In the genomic region with DNA sequence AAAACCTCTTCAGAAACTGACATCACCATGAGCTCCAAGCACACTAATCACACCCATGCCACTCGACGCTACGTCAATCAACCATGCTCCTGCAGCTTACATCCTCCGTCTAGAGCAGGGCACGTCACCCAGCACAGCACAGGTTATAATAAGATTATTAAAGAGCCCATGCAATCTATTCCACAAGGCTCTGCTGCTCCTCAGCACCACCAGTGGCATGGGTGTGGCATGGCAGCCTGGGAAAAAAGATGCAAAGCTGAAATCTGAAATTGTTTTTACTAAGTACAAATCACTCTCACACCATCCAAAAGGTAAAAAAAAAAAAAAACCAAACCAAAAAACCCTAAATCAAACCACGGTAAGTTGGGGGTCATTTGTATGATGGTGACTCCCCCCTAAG, we compare ENCODE assay signal across 20 mouse cellular contexts.
DNase-seq lines count a peak whose midpoint lies in the region; ATAC-seq and TF ChIP-seq lines count a peak whose summit lies in the region.
"Had no signal": no experiment of that assay in that cellular context is flagged by ENCODE, and none has a peak within 500 bp of the region (broad histone marks: within the 10 kb centered on the region; RNA-seq: fewer than 3 reads in every experiment).

No protein-coding gene starts in this region.

- no peaks in the 10 kb centered on the region for H3K9me3 ChIP-seq in E14TG2a.4 (ENCODE audit: low read length)
- H3K9me3 ChIP-seq in embryonic facial prominence, embryonic 15.5 days (replicated peaks), result no peaks in the 10 kb centered on the region
- H3K9me3 ChIP-seq: hindbrain, embryonic 12.5 days; limb, embryonic 15.5 days; lung, embryonic 15.5 days had no signal

- peaks cover 34% of the 10 kb centered on the region for H3K4me1 ChIP-seq in E14TG2a.4 (replicated peaks; ENCODE audit: low read depth, low read length)
- H3K4me1 ChIP-seq in embryonic facial prominence, embryonic 15.5 days, result peaks cover 33% of the 10 kb centered on the region

- 65% methylated on average over 6 of the region's 6 CpGs for WGBS in embryonic facial prominence, embryonic 15.5 days

- peak; percentile 16 for DNase-seq in cerebellum, adult 9-11 months
- DNase-seq in cerebellum, postnatal 14 days, result no peak
- no peak for DNase-seq in layer of hippocampus, adult 2 months (ENCODE audit: low spot score in 2 of 2)
- no peak for DNase-seq in layer of hippocampus, adult 18-20 months (ENCODE audit: low spot score in 2 of 2)
- DNase-seq in thymus, postnatal 0 days (ENCODE audit: low spot score), result no peak
- DNase-seq: adrenal gland, postnatal 36 days; cerebellum, adult 11-12 months; gastrocnemius, adult 2 months; kidney, adult 18-20 months; kidney, postnatal 10 days; thymus, postnatal 25 days had no signal

- H3K27ac ChIP-seq in layer of hippocampus, adult 2 months, result no peak overlapping the region
- H3K27ac ChIP-seq in embryonic facial prominence, embryonic 15.5 days (replicated peaks), result 0 out of 2 replicates have a peak overlapping the region, but pooled peaks have one; percentile 12
- H3K27ac ChIP-seq: gastrocnemius, adult 2 months; hindbrain, embryonic 12.5 days; limb, embryonic 15.5 days; liver, embryonic 14.5 days; lung, embryonic 15.5 days had no signal

- peak; percentile 71 for TF ChIP-seq CTCF in layer of hippocampus, adult 2 months (conservative IDR thresholded peaks at IDR 0.05)
- peak; percentile 13; the same call in 1 of the 2 replicates for TF ChIP-seq CTCF in E14TG2a.4 (conservative IDR thresholded peaks at IDR 0.05; ENCODE audit: low read length)

- H3K27me3 ChIP-seq in E14TG2a.4 (ENCODE audit: insufficient read depth, low read length), result no peaks in the 10 kb centered on the region
- H3K27me3 ChIP-seq in embryonic facial prominence, embryonic 15.5 days, result no peaks in the 10 kb centered on the region
- H3K27me3 ChIP-seq: hindbrain, embryonic 12.5 days; limb, embryonic 15.5 days; lung, embryonic 15.5 days had no signal

- no peak for ATAC-seq in embryonic facial prominence, embryonic 15.5 days (ENCODE audit: insufficient number of reproducible peaks, low FRiP score, low TSS enrichment, low read depth)
- ATAC-seq in frontal cortex, adult (ENCODE audit: low TSS enrichment), result no peak
- ATAC-seq: inflammation-experienced regulatory T-cells, adult 6 months had no signal

- H3K9ac ChIP-seq in embryonic facial prominence, embryonic 15.5 days, result no peak overlapping the region
- H3K9ac ChIP-seq: hindbrain, embryonic 12.5 days; limb, embryonic 15.5 days; liver, embryonic 14.5 days; lung, embryonic 15.5 days had no signal

- no peak overlapping the region for H3K4me3 ChIP-seq in layer of hippocampus, adult 2 months
- H3K4me3 ChIP-seq in E14TG2a.4 (replicated peaks; ENCODE audit: low read length), result no peak overlapping the region
- H3K4me3 ChIP-seq in embryonic facial prominence, embryonic 15.5 days (replicated peaks), result no peak overlapping the region
- H3K4me3 ChIP-seq: gastrocnemius, adult 2 months; hindbrain, embryonic 12.5 days; limb, embryonic 15.5 days; lung, embryonic 15.5 days had no signal

- H3K36me3 ChIP-seq in E14TG2a.4 (ENCODE audit: insufficient read depth, low read length), result no peaks in the 10 kb centered on the region
- H3K36me3 ChIP-seq in embryonic facial prominence, embryonic 15.5 days, result no peaks in the 10 kb centered on the region
- H3K36me3 ChIP-seq: hindbrain, embryonic 12.5 days; limb, embryonic 15.5 days; lung, embryonic 15.5 days had no signal

- no peak overlapping the region for H3K4me2 ChIP-seq in embryonic facial prominence, embryonic 15.5 days (replicated peaks)
- H3K4me2 ChIP-seq: hindbrain, embryonic 12.5 days; limb, embryonic 15.5 days; lung, embryonic 15.5 days; midbrain, embryonic 11.5 days had no signal
